Mouse (Mus musculus) frontal cortex, postnatal 25 days (tissue): ENCODE measurements at regions not wholly inside any gene's neighbourhood (a gene's known extent, or its start where the extent isn't known, plus 50 kb on each side); places are given as distances from the start of the nearest gene placed in this dataset.

ENCODE experiments used
- DNase-seq, 2 experiments: peaks; one replicate each; pipeline ENCODE4 v3.0.0; 2022; ENCODE audit warnings: low spot score in 2 of 2

- DNase-seq, result no peak
Measured at GRCm38 (mm10) chr13:115257345-115257744, 155.6 kb upstream of the Itga1 start.

- no peak for DNase-seq
Measured at GRCm38 (mm10) chr13:115252541-115252940, 150.8 kb upstream of the Itga1 start.

GRCm38 (mm10) chr13:115231981-115232380, 130.2 kb upstream of the Itga1 start:
- DNase-seq, result no peak

GRCm38 (mm10) chr13:115230494-115230893, 128.7 kb upstream of the Itga1 start:
- peak in 1 of 2 experiments; percentile 45 for DNase-seq

- DNase-seq, result no peak
Measured at GRCm38 (mm10) chr13:115226824-115227223, 125.1 kb upstream of the Itga1 start.

GRCm38 (mm10) chr13:115219701-115220100, 117.9 kb upstream of the Itga1 start:
- DNase-seq, result no peak

GRCm38 (mm10) chr13:115211285-115211684, 109.5 kb upstream of the Itga1 start:
- DNase-seq, result no peak

- DNase-seq, result no peak
Measured at GRCm38 (mm10) chr13:115210643-115211208, 109.0 kb upstream of the Itga1 start.

- DNase-seq, result no peak
Measured at GRCm38 (mm10) chr13:115209402-115210192, 107.8 kb upstream of the Itga1 start.

- DNase-seq, result no peak
Measured at GRCm38 (mm10) chr13:115206723-115207122, 105.0 kb upstream of the Itga1 start.

- no peak for DNase-seq
Measured at GRCm38 (mm10) chr13:115199166-115199565, 97.4 kb upstream of the Itga1 start.

- no peak for DNase-seq
Measured at GRCm38 (mm10) chr13:115188066-115188465, 86.3 kb upstream of the Itga1 start.

- DNase-seq, result no peak
Measured at GRCm38 (mm10) chr13:115187356-115187755, 85.6 kb upstream of the Itga1 start.

- DNase-seq, result no peak
Measured at GRCm38 (mm10) chr13:115182211-115182870, 80.6 kb upstream of the Itga1 start.

- DNase-seq, result no peak
Measured at GRCm38 (mm10) chr13:115178175-115178917, 76.6 kb upstream of the Itga1 start.

GRCm38 (mm10) chr13:115171347-115172062, 69.7 kb upstream of the Itga1 start:
- no peak for DNase-seq

- DNase-seq, result no peak
Measured at GRCm38 (mm10) chr13:115165981-115166380, 64.2 kb upstream of the Itga1 start.

- no peak for DNase-seq
Measured at GRCm38 (mm10) chr13:115162689-115163413, 61.1 kb upstream of the Itga1 start.

- DNase-seq, result no peak
Measured at GRCm38 (mm10) chr13:115159386-115159785, 57.6 kb upstream of the Itga1 start.
